Mouse (Mus musculus): ENCODE measurements around the gene Neurl1a. TPM values are rescaled to one million over a fixed set of nuclear protein-coding genes. Genes with fewer than 3 reads are reported as not detected.
A peak's percentile ranks its signal among the peaks of the same experiment; 100 is the strongest.

The Neurl1a gene
- polyA plus RNA-seq, 1 experiment from 2014 or later, result 6.5 TPM

- ATAC-seq (replicated peaks; ENCODE audit: low FRiP score), result no peak
- Histone ChIP-seq H3K27me3 (peaks cover 12% of the 10 kb centered on the region), H3K9ac (no peak overlapping the region), H3K4me1 (peaks cover 13% of the 10 kb centered on the region), H3K36me3 (no peaks in the 10 kb centered on the region), H3K27ac (no peak overlapping the region), H3K4me2 (no peak overlapping the region), H3K9me3 (replicated peaks) (no peaks in the 10 kb centered on the region), H3K4me3 (replicated peaks) (no peak overlapping the region)
- WGBS, result 67% methylated on average over 5 of the region's 5 CpGs
Observed at GRCm38 (mm10) chr19:47148267-47148847, 30.3 kb upstream of the Neurl1a start.

GRCm38 (mm10) chr19:47149854-47150253 lies 28.8 kb upstream of the Neurl1a start:
- no peaks in the 10 kb centered on the region for H3K36me3 ChIP-seq
- H3K4me2 ChIP-seq, result no peak overlapping the region
- peaks cover 13% of the 10 kb centered on the region for H3K4me1 ChIP-seq
- 13% methylated on average over 4 of the region's 4 CpGs for WGBS
- peaks cover 12% of the 10 kb centered on the region for H3K27me3 ChIP-seq
- no peak for ATAC-seq (replicated peaks; ENCODE audit: low FRiP score)
- no peaks in the 10 kb centered on the region for H3K9me3 ChIP-seq (replicated peaks)
- H3K4me3 ChIP-seq (replicated peaks), result no peak overlapping the region
- no peak overlapping the region for H3K27ac ChIP-seq
- no peak overlapping the region for H3K9ac ChIP-seq

GRCm38 (mm10) chr19:47151332-47152061 lies 27.1 kb upstream of the Neurl1a start:
- ATAC-seq (replicated peaks; ENCODE audit: low FRiP score), result no peak
- no peaks in the 10 kb centered on the region for H3K9me3 ChIP-seq (replicated peaks)
- H3K27ac ChIP-seq, result no peak overlapping the region
- H3K4me3 ChIP-seq (replicated peaks), result peak overlapping the region; percentile 36
- peak overlapping the region; percentile 60 for H3K4me2 ChIP-seq
- H3K27me3 ChIP-seq, result peaks cover 12% of the 10 kb centered on the region
- peaks cover 13% of the 10 kb centered on the region for H3K4me1 ChIP-seq
- H3K9ac ChIP-seq, result 0 out of 2 replicates have a peak overlapping the region, but pooled peaks have one; percentile 4
- 27% methylated on average over 32 of the region's 32 CpGs for WGBS
- no peaks in the 10 kb centered on the region for H3K36me3 ChIP-seq

- H3K4me1 ChIP-seq, result peaks cover 13% of the 10 kb centered on the region
- H3K27me3 ChIP-seq, result peaks cover 12% of the 10 kb centered on the region
- peak overlapping the region; percentile 36 for H3K4me3 ChIP-seq (replicated peaks)
- ATAC-seq (replicated peaks; ENCODE audit: low FRiP score), result no peak
- no peak overlapping the region for H3K27ac ChIP-seq
- no peak overlapping the region for H3K9ac ChIP-seq
- 75% methylated on average over 12 of the region's 12 CpGs for WGBS
- no peaks in the 10 kb centered on the region for H3K9me3 ChIP-seq (replicated peaks)
- H3K4me2 ChIP-seq, result peak overlapping the region; percentile 60
- H3K36me3 ChIP-seq, result no peaks in the 10 kb centered on the region
Observed at GRCm38 (mm10) chr19:47152062-47152369, 26.6 kb upstream of the Neurl1a start.

- H3K36me3 ChIP-seq, result no peaks in the 10 kb centered on the region
- H3K4me3 ChIP-seq (replicated peaks), result no peak overlapping the region
- H3K4me2 ChIP-seq, result no peak overlapping the region
- no peak overlapping the region for H3K9ac ChIP-seq
- peaks cover 12% of the 10 kb centered on the region for H3K27me3 ChIP-seq
- peaks cover 13% of the 10 kb centered on the region for H3K4me1 ChIP-seq
- ATAC-seq (replicated peaks; ENCODE audit: low FRiP score), result no peak
- 83% methylated on average over 7 of the region's 7 CpGs for WGBS
- H3K9me3 ChIP-seq (replicated peaks), result no peaks in the 10 kb centered on the region
- no peak overlapping the region for H3K27ac ChIP-seq
Observed at GRCm38 (mm10) chr19:47153767-47154166, 24.9 kb upstream of the Neurl1a start.

GRCm38 (mm10) chr19:47157664-47158063 lies 21.0 kb upstream of the Neurl1a start, which contains the start of gene Calhm3:
Gene Calhm3, minus strand, starts transcription at chr19:47157764.
- Histone ChIP-seq H3K9me3 (replicated peaks) (no peaks in the 10 kb centered on the region), H3K27ac (no peak within 1 kb of the TSS), H3K27me3 (no peaks in the 10 kb centered on the region), H3K9ac (no peak within 1 kb of the TSS), H3K4me1 (no peaks in the 10 kb centered on the region), H3K36me3 (no peaks in the 10 kb centered on the region), H3K4me2 (no peak within 1 kb of the TSS), H3K4me3 (replicated peaks) (no peak within 1 kb of the TSS)
- 82% methylated on average over 11 of the region's 11 CpGs for WGBS
- ATAC-seq (replicated peaks; ENCODE audit: low FRiP score), result no peak

GRCm38 (mm10) chr19:47161669-47162068 lies 17.0 kb upstream of the Neurl1a start:
- no peak overlapping the region for H3K27ac ChIP-seq
- H3K36me3 ChIP-seq, result no peaks in the 10 kb centered on the region
- H3K9ac ChIP-seq, result no peak overlapping the region
- no peaks in the 10 kb centered on the region for H3K9me3 ChIP-seq (replicated peaks)
- ATAC-seq (replicated peaks; ENCODE audit: low FRiP score), result no peak
- H3K4me3 ChIP-seq (replicated peaks), result no peak overlapping the region
- H3K4me1 ChIP-seq, result no peaks in the 10 kb centered on the region
- H3K4me2 ChIP-seq, result no peak overlapping the region
- H3K27me3 ChIP-seq, result no peaks in the 10 kb centered on the region
- 61% methylated on average over 4 of the region's 4 CpGs for WGBS

GRCm38 (mm10) chr19:47163176-47163744 lies 15.4 kb upstream of the Neurl1a start:
- H3K4me2 ChIP-seq, result no peak overlapping the region
- 82% methylated on average over 6 of the region's 6 CpGs for WGBS
- H3K4me3 ChIP-seq (replicated peaks), result no peak overlapping the region
- H3K27ac ChIP-seq, result no peak overlapping the region
- no peaks in the 10 kb centered on the region for H3K9me3 ChIP-seq (replicated peaks)
- no peak for ATAC-seq (replicated peaks; ENCODE audit: low FRiP score)
- no peaks in the 10 kb centered on the region for H3K27me3 ChIP-seq
- no peaks in the 10 kb centered on the region for H3K36me3 ChIP-seq
- H3K4me1 ChIP-seq, result peaks cover under 1% of the 10 kb centered on the region
- no peak overlapping the region for H3K9ac ChIP-seq

GRCm38 (mm10) chr19:47166758-47167157 lies 11.9 kb upstream of the Neurl1a start:
- no peak for ATAC-seq (replicated peaks; ENCODE audit: low FRiP score)
- H3K27ac ChIP-seq, result peak overlapping the region; percentile 48; the same call in 1 of the 2 replicates

GRCm38 (mm10) chr19:47167617-47168214 lies 10.9 kb upstream of the Neurl1a start:
- Histone ChIP-seq H3K36me3 (no peaks in the 10 kb centered on the region), H3K9me3 (replicated peaks) (no peaks in the 10 kb centered on the region), H3K4me3 (replicated peaks) (no peak overlapping the region), H3K9ac (no peak overlapping the region), H3K27me3 (no peaks in the 10 kb centered on the region), H3K27ac (no peak overlapping the region), H3K4me1 (peaks cover 9% of the 10 kb centered on the region), H3K4me2 (peak overlapping the region; percentile 53)
- no peak for ATAC-seq (replicated peaks; ENCODE audit: low FRiP score)
- 59% methylated on average over 7 of the region's 7 CpGs for whole genome bisulfite sequencing

More at GRCm38 (mm10) chr19:47166758-47167157, 11.9 kb upstream of the Neurl1a start:
- no peak overlapping the region for H3K4me3 ChIP-seq (replicated peaks)
- H3K9me3 ChIP-seq (replicated peaks), result no peaks in the 10 kb centered on the region
- no peak overlapping the region for H3K4me2 ChIP-seq
- 33% methylated on average over 3 of the region's 3 CpGs for WGBS
- no peaks in the 10 kb centered on the region for H3K36me3 ChIP-seq
- H3K9ac ChIP-seq, result no peak overlapping the region
- H3K27me3 ChIP-seq, result no peaks in the 10 kb centered on the region
- H3K4me1 ChIP-seq, result peaks cover 9% of the 10 kb centered on the region

GRCm38 (mm10) chr19:47168223-47168622 lies 10.4 kb upstream of the Neurl1a start:
- Histone ChIP-seq H3K9ac (no peak overlapping the region), H3K27me3 (peaks cover 2% of the 10 kb centered on the region; the same call in 1 of the 2 replicates), H3K4me1 (peaks cover 9% of the 10 kb centered on the region), H3K4me2 (peak overlapping the region; percentile 53), H3K27ac (no peak overlapping the region), H3K4me3 (replicated peaks) (peak overlapping the region; percentile 15; the same call in 1 of the 2 replicates), H3K9me3 (replicated peaks) (no peaks in the 10 kb centered on the region), H3K36me3 (no peaks in the 10 kb centered on the region)
- 0 out of 2 replicates have a peak, but pooled peaks have one; percentile 25 for ATAC-seq (replicated peaks; ENCODE audit: low FRiP score)
- WGBS, result 10% methylated on average over 13 of the region's 13 CpGs

Data from kidney, embryonic 15.5 days (tissue).